Mouse (Mus musculus): ENCODE data around the gene Chodl.

Gene Chodl

DNA sequence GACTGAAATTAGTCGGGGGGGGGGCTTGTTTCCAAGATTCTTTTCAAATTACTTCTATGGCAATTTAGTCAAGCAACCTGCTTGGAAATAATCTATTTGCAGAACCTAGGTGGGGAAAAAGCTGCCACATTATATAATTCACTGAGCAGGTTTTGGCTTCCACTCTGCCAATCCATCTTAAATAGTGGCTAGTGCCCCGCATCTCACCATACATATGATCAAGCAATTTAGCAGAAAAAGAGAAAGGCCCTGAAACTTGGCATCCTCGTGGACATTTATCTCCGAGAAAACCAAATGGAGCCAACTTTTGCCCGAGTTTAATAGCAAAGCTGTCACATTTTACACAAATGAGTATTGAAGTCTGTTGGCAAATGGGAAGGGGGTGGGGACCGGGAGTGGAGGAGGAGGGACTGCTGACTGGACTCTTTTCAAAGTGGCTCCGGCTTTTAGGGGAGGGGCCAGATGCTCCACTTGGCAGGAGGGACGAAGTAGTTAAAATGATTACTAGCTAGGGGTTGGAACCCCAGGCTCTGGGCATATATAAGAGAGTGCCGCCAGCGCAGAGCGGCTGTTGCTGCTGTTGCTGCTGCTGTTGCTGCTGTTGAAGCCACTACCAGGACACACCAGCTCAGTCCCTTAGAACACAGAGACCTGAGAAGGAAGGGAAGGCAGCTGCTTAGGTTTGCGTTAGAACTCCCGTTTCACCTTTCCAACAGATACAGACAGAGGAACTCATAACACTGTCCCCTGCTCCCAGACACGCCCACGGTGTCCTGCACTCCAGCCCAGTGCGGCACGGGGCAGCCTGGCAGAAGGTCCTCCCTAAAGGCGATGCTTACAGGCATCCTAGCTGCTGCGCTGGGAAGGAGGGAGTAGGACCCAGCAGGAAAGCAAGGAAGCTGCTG is at the start of gene Chodl:
Gene Chodl, plus strand, starts transcription at position 567 of the 905 bp plus-strand sequence.
- no peak for DNase-seq

DNA sequence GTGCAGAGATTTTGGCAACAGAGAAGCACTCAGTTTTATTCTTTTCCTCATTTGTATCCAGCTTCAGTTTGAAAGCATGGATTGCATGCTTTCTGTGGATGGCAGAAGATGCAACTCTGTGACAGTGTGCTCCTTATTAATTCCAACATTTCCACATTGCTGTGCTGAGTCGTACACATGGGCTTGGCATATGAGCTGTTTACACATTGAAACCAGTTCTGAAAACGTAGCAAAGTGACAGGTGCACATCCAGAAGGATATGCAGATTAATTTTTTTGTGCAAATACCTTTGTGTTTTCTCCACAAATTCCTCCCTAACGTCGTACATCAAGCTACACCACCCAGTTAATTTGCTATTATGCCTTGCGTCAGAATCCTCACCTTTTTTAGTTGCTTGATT is 8.1 kb upstream of the Chodl start:
- no peak for DNase-seq

DNA sequence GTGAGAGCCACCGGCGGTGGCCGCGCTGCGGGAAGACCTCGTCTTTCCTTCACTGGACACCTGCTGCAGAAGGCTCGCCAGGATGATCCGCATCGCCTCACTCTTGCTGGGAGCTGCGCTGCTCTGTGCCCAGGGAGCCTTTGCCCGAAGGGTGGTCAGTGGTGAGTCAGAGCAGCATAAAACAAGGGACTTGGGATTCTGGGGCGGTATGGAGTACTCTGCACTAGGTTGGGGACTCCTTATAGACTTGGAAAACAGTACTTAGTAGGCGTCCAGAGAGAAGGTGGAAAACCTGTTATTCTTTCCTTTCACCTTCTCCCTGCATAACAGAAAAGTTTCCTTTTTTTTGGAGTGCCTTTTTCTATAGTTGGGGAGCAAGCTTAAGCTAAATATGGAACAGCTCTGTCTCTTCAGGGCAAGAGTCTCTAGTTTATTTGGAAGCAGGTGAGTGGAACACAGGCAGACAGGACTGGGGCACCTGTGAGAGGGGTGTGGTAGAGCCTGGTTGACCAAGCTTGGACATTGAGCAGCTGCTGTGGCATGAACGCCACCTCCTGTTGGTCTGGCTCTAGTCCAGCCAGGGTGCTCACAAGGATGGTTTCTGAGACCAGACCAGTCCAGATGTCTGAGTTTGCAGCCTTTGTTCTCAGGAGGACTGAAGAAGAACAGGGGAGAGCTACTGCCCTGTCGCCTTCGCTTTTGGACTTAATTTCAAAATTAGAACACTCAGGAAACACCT is 708 bp downstream of the Chodl start:
- DNase-seq, result no peak

DNA sequence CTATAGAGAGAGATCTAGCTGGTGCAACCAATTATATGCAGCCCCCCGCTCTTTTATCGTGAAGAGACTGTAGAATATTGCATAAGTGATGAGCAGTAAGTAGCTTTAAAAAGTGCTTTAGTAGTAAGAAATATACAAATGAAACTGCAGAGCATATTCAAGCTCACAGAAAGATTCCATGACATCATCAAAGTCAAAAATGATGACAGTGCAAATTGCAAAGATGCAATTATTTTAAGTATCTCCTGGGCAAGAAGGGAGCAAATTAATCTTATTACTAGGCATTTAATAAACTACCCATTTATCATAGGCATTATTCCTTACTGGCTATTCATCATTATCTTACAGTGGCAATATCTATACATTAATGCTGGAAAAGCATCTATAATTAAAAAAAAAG is 3.5 kb downstream of the Chodl start:
- no peak for DNase-seq

DNA sequence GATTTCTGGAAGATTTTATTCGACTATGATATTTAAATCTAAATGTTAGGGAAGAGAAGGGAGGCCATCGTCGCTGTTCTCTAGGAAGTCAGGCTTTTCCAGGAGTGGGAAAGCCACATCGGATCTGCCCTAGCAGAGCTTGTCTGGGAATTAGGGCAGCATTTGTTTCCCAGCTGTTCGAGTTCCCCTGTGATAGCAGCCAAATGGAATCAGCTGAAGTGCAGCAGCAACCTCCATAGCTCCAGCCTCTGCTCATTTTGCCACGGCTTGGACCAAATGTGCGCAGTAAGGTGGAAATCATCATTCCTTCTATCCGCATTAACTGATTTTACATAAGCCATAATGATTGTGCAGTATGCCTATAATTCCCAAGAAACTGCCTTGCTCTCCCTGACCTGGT is 7.0 kb downstream of the Chodl start:
- DNase-seq, result no peak

DNA sequence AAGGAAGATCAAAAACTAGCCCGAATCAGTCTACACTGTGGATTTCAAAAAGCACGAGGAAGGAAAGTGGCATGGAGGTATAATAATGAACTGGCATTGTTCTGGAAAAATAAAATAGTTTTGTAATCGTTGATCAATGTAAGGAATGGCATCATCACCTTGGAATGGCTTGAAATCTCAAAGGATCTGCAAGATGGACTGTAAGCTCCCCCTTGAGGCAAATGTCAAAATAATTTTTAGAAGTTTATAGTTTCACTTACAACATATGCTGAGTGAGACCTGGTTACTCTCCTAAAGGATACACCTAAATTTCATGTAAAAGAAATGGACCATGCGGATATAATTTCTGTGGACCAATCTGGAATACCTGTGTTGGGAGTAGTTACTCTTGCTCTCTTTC is 19.6 kb downstream of the Chodl start:
- no peak for DNase-seq

DNA sequence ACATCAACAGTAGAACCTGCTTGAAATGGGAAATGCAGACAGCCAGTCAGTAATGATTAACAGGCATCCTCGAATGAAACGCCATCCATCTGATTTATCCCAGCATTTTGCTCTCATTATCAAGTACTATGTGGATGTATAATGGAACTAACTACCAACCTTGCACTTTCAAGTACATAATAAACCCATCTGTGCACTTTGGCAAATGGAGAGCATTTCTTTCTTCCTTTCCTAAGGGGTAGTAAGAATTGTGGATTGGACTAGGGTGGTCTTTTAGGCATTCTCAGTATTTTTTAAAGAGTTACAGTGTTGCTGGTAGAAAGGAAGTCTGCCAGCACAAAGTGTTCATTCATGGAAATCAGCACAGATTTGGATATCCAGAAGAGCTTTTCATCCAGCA is 26.7 kb downstream of the Chodl start:
- no peak for DNase-seq

DNA sequence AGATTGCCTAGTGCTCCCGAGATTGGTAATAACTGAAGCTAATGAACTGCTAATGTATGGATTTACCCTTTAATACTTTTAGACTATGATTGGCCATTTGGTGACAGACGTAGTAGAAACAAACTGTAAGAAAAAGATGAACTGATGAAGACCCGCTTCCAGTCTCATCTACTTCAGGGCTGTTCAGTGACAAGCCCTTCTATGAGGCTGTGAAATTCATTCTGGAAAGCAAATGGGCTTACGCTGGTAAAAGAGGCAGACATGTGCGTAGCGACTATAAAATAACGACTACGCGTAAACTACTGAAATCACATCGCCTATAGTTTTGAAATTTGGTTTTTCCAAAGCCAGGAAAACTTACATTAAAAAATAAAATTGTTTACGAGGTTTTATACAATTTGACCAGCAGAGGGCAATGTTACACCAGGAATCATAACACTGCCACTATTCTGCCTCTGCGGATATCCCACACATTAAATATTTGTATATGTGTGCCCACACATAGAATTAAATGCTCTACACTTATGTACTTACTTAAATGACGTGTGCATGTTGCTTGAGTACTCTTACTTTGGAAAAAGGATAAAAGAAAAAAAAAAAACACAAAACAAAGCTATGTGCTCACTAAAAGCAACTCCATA is 38.5 kb downstream of the Chodl start:
- no peak for DNase-seq

DNA sequence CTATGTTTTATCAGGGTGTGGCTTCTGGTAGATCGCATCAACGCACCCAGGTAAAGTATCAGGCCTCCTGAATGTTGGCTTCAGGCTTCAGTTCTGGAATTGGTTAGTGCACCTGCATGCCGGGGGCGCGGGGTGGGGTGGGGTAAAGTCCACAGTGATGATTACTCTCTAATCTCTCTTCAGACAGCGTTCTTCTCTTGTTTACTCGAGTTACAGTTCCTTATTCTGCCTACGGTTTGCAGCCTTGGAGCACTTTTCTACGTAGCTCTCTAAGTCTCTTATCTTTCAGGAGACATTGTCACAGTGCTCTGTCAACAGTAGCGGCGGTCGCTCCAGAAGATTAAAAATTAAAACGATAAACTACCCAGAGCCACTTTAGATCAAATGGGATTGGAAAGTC is 43.4 kb downstream of the Chodl start:
- DNase-seq, result no peak

DNA sequence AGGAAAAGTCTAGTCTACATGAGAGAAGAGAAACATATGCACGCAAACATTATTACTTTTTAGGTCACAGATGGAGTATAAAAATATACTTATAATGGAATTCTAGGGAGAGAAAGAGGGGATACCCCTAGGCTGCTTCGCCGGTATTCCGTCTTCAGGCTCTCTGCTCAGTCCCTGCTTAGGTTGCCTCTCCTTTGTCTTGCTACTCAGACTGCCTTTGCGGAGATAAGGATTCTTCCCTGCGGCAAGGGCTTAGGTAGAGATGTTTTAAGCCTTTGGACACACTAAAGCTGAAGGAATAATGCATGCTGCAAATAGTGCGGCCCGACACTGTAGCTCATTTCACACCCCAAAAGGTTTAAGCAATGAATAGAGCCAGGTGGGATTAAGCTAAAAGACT is 45.6 kb downstream of the Chodl start:
- no peak for DNase-seq
